Mouse (Mus musculus) liver, embryonic 14.5 days (tissue): ENCODE data around the gene Fgr.

Experiments used
- CTCF ChIP-seq: IDR thresholded peaks from 2 replicates; pipeline ENCODE4 v1.5.1; 2016; ENCODE audit warnings: antibody characterized with exemption, low read depth, control low read depth
- EP300 ChIP-seq: IDR thresholded peaks from 2 replicates; pipeline ENCODE4 v1.6.1; 2016; ENCODE audit warnings: antibody characterized with exemption, low read depth

GRCm38 (mm10) chr4:132983664-132984512 lies 10.0 kb downstream of the Fgr start:
- TF ChIP-seq CTCF (no peak), EP300 (no peak)
